Mouse (Mus musculus) monocyte, adult 2 months (primary cell): ENCODE data around the gene Vmn2r60.
"Not testable (repeated sequence)": the region's sequence is repeated elsewhere in the genome, so short reads cannot be mapped to it uniquely, and the experiment has no call there.

Experiments used
- DNase-seq, 2 experiments: peaks; one replicate each; pipeline ENCODE4 v3.0.0; 2022; ENCODE audit warnings: low spot score in 2 of 2, low read depth in 1 of 2

Gene Vmn2r60

DNA sequence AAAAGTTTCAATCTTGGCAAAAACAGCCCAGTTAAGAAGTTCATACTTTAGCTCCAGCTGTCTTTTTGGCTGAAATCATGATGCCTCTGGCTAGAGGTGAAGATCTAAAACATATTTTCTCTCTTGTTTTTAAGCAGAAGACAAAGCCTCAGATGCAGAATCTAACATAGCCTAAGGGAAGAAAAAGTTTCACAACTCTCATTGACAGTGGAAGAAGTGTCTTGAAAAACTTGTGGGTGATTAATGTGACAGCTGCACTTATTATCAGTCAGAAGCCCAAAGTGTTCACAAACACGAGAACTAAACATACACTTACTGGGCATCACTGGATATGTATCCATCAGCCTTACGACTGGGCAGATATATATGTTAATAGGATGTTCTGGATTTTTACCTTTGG is at the start of gene Vmn2r60:
Vmn2r60 (plus strand) TSS at position 301 of the 400 bp plus-strand sequence.
- DNase-seq, result no peak

DNA sequence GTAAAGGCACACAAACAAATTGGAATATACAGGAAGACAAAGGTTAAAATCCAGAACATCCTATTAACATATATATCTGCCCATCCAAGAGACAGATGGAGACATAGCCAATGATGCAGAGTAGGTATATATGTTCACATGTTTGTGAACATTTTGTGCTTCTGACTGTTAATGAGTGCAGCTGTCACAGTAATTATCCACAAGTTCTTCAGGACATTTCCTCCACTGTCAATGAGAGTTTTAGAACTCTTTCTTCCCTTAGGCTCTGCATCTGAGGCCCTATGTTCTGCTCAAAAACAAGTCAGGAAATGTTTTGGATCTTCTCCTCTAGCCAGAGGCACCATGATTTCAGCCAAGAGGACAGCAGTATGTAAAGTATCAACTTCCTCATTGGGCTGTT is 48.6 kb upstream of the Vmn2r60 start, which contains the start of gene Vmn2r59:
Vmn2r59 (minus strand) TSS at position 101 of the 400 bp plus-strand sequence.
- no peak for DNase-seq

DNA sequence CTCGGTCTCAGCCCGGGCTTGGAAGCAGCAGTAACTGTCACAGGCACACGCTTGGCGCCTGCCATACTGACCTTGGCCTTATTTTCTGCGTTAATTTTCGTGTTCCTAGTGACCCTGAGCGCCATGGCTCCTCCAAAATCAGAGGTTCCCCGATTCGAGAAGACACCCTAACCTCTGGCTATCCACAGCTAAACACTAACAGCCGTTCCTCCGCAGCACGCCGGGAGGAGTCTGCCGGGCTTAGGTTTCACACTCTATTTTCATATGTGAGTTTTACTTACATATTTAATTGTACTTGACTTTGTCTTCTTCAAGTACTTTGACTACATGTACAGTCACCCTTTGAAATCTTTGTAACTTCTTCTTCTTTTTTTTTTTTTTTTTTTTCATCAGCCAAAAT is 509 bp upstream of the Vmn2r60 start:
- not testable (repeated sequence) for DNase-seq
